Mouse (Mus musculus): ENCODE measurements around the gene Dhx35. TPM values are rescaled to one million over a fixed set of nuclear protein-coding genes. Genes with fewer than 3 reads are reported as not detected.

Dhx35 gene
- polyA plus RNA-seq, 1 experiment = 13.3 TPM

GRCm38 (mm10) chr2:158833221-158833620 lies 38.6 kb downstream of the Dhx35 start:
- DNase-seq = no peak
- Histone ChIP-seq H3K27me3 (replicated peaks; ENCODE audit: control insufficient read depth, insufficient read depth, low read length) (no peaks in the 10 kb centered on the region), H3K4me1 (ENCODE audit: control insufficient read depth, insufficient read depth, low read length) (no peaks in the 10 kb centered on the region), H3K27ac (ENCODE audit: insufficient read depth, low read depth, low read length) (no peak overlapping the region), H3K4me3 (ENCODE audit: insufficient read depth, low read depth, low read length) (no peak overlapping the region), H3K36me3 (ENCODE audit: control insufficient read depth, insufficient read depth, low read length) (peaks cover 2% of the 10 kb centered on the region)
- WGBS = 78% methylated on average over 5 of the region's 5 CpGs
- TF ChIP-seq CTCF (conservative IDR thresholded peaks at IDR 0.05; ENCODE audit: insufficient read depth, insufficient read length, low read depth, low read length) (no peak), POLR2A (IDR thresholded peaks at IDR 0.05; ENCODE audit: low read depth, low read length) (no peak)

- no peaks in the 10 kb centered on the region for H3K4me1 ChIP-seq (ENCODE audit: control insufficient read depth, insufficient read depth, low read length)
- 80% methylated on average over 2 of the region's 2 CpGs for WGBS
- no peak overlapping the region for H3K27ac ChIP-seq (ENCODE audit: insufficient read depth, low read depth, low read length)
- no peak overlapping the region for H3K4me3 ChIP-seq (ENCODE audit: insufficient read depth, low read depth, low read length)
- no peak for TF ChIP-seq CTCF (conservative IDR thresholded peaks at IDR 0.05; ENCODE audit: insufficient read depth, insufficient read length, low read depth, low read length)
- TF ChIP-seq POLR2A (IDR thresholded peaks at IDR 0.05; ENCODE audit: low read depth, low read length) = no peak
- no peaks in the 10 kb centered on the region for H3K27me3 ChIP-seq (replicated peaks; ENCODE audit: control insufficient read depth, insufficient read depth, low read length)
- H3K36me3 ChIP-seq (ENCODE audit: control insufficient read depth, insufficient read depth, low read length) = peaks cover 2% of the 10 kb centered on the region
- DNase-seq = no peak
These were observed 39.0 kb downstream of the Dhx35 start for GRCm38 (mm10) chr2:158833645-158834044.

DNA sequence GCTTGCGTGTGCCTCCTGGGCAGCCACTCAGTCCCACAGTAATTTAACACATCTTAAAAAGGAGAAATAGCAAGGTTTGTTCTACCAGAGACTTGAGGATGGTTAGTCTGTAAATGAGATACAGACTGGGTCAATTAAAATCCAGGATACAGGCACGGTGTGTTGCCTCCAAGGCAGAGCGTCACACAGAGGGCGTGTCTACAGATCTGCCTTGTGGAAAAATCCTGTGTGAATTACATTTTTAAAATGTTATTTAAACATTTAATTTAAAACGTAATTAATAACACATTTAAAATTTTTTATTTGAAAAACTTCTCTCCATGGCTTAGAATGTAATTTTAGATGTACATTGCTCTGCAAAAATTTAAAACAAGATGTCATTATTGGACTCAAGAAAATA lies 48.7 kb downstream of the Dhx35 start:
- 89% methylated on average over 5 of the region's 5 CpGs for WGBS
- Histone ChIP-seq H3K27me3 (replicated peaks; ENCODE audit: control insufficient read depth, insufficient read depth, low read length) (no peaks in the 10 kb centered on the region), H3K4me3 (ENCODE audit: insufficient read depth, low read depth, low read length) (no peak overlapping the region), H3K4me1 (ENCODE audit: control insufficient read depth, insufficient read depth, low read length) (no peaks in the 10 kb centered on the region), H3K27ac (ENCODE audit: insufficient read depth, low read depth, low read length) (no peak overlapping the region), H3K36me3 (ENCODE audit: control insufficient read depth, insufficient read depth, low read length) (peaks cover 2% of the 10 kb centered on the region; the same call in 1 of the 2 replicates)
- TF ChIP-seq POLR2A (IDR thresholded peaks at IDR 0.05; ENCODE audit: low read depth, low read length) (no peak), CTCF (conservative IDR thresholded peaks at IDR 0.05; ENCODE audit: insufficient read depth, insufficient read length, low read depth, low read length) (no peak)
- no peak for DNase-seq

DNA sequence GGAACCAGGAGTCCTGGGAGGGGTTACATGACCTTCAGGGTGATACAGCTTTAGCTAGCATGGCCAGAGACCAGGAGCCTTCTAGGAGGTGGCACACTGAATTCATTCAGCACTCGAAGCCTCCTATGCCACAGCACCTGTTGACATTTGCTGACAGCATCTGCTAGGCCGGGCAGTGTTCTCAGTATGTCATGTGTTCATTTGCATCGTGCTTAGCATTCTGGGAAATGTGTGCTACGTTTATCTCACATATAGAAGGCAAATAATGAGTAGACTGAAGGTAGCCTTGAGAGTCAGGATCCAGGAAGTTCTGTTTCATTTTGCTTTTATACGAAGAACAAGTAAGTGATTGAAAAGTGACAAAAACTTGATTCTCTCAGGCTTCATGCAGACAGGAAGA lies 50.4 kb downstream of the Dhx35 start:
- peaks cover 2% of the 10 kb centered on the region; the same call in 1 of the 2 replicates for H3K36me3 ChIP-seq (ENCODE audit: control insufficient read depth, insufficient read depth, low read length)
- no peaks in the 10 kb centered on the region for H3K4me1 ChIP-seq (ENCODE audit: control insufficient read depth, insufficient read depth, low read length)
- DNase-seq = no peak
- H3K27ac ChIP-seq (ENCODE audit: insufficient read depth, low read depth, low read length) = no peak overlapping the region
- no peaks in the 10 kb centered on the region for H3K27me3 ChIP-seq (replicated peaks; ENCODE audit: control insufficient read depth, insufficient read depth, low read length)
- TF ChIP-seq CTCF (conservative IDR thresholded peaks at IDR 0.05; ENCODE audit: insufficient read depth, insufficient read length, low read depth, low read length) (no peak), POLR2A (IDR thresholded peaks at IDR 0.05; ENCODE audit: low read depth, low read length) (no peak)
- WGBS = 85% methylated on average over 5 of the region's 5 CpGs
- H3K4me3 ChIP-seq (ENCODE audit: insufficient read depth, low read depth, low read length) = no peak overlapping the region

- Histone ChIP-seq H3K36me3 (ENCODE audit: control insufficient read depth, insufficient read depth, low read length) (peaks cover 2% of the 10 kb centered on the region; the same call in 1 of the 2 replicates), H3K4me1 (ENCODE audit: control insufficient read depth, insufficient read depth, low read length) (no peaks in the 10 kb centered on the region), H3K27ac (ENCODE audit: insufficient read depth, low read depth, low read length) (no peak overlapping the region), H3K4me3 (ENCODE audit: insufficient read depth, low read depth, low read length) (no peak overlapping the region), H3K27me3 (replicated peaks; ENCODE audit: control insufficient read depth, insufficient read depth, low read length) (no peaks in the 10 kb centered on the region)
- no peak for TF ChIP-seq POLR2A (IDR thresholded peaks at IDR 0.05; ENCODE audit: low read depth, low read length)
- no peak for TF ChIP-seq CTCF (conservative IDR thresholded peaks at IDR 0.05; ENCODE audit: insufficient read depth, insufficient read length, low read depth, low read length)
- DNase-seq = no peak
- WGBS = 88% methylated on average over 2 of the region's 2 CpGs
These were observed 51.6 kb downstream of the Dhx35 start for GRCm38 (mm10) chr2:158846208-158846607.

GRCm38 (mm10) chr2:158847991-158848390 lies 53.4 kb downstream of the Dhx35 start:
- TF ChIP-seq CTCF (conservative IDR thresholded peaks at IDR 0.05; ENCODE audit: insufficient read depth, insufficient read length, low read depth, low read length) = no peak
- no peak for TF ChIP-seq POLR2A (IDR thresholded peaks at IDR 0.05; ENCODE audit: low read depth, low read length)
- DNase-seq = no peak
- H3K36me3 ChIP-seq (ENCODE audit: control insufficient read depth, insufficient read depth, low read length) = peaks cover 2% of the 10 kb centered on the region; the same call in 1 of the 2 replicates
- WGBS = 90% methylated on average over 3 of the region's 3 CpGs
- H3K27me3 ChIP-seq (replicated peaks; ENCODE audit: control insufficient read depth, insufficient read depth, low read length) = no peaks in the 10 kb centered on the region
- H3K27ac ChIP-seq (ENCODE audit: insufficient read depth, low read depth, low read length) = no peak overlapping the region
- no peak overlapping the region for H3K4me3 ChIP-seq (ENCODE audit: insufficient read depth, low read depth, low read length)
- H3K4me1 ChIP-seq (ENCODE audit: control insufficient read depth, insufficient read depth, low read length) = no peaks in the 10 kb centered on the region

DNA sequence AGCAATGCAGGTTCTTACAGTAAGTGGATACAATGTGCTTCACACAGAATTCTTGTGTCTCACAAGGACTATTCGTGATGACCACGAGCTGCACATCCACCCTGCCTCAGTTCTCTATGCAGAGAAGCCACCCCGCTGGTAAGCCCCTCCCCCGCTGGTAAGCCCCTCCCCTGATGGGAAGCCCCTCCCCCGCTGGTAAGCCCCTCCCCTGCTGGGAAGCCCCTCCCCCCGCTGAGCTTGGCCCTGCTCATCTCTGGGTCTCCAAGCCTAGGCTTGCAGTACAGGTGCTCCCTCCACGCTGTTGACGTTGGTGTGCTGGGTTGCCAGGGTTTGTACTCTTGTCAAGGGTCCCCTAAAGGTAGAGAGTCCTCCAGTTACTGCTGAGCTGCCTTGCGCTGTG lies 54.8 kb downstream of the Dhx35 start:
- DNase-seq = no peak
- TF ChIP-seq POLR2A (IDR thresholded peaks at IDR 0.05; ENCODE audit: low read depth, low read length) (no peak), CTCF (conservative IDR thresholded peaks at IDR 0.05; ENCODE audit: insufficient read depth, insufficient read length, low read depth, low read length) (no peak)
- no peaks in the 10 kb centered on the region for H3K4me1 ChIP-seq (ENCODE audit: control insufficient read depth, insufficient read depth, low read length)
- no peaks in the 10 kb centered on the region for H3K36me3 ChIP-seq (ENCODE audit: control insufficient read depth, insufficient read depth, low read length)
- H3K27ac ChIP-seq (ENCODE audit: insufficient read depth, low read depth, low read length) = no peak overlapping the region
- 84% methylated on average over 9 of the region's 9 CpGs for WGBS
- H3K4me3 ChIP-seq (ENCODE audit: insufficient read depth, low read depth, low read length) = no peak overlapping the region
- H3K27me3 ChIP-seq (replicated peaks; ENCODE audit: control insufficient read depth, insufficient read depth, low read length) = no peaks in the 10 kb centered on the region
